Mouse (Mus musculus) cerebellum, adult 9-11 months (tissue): ENCODE data around the gene Zp3r.
"Not testable (repeated sequence)": the region's sequence is repeated elsewhere in the genome, so short reads cannot be mapped to it uniquely, and the experiment has no call there.

Source experiments
- DNase-seq: peaks from one replicate; pipeline ENCODE4 v3.0.0; 2022

The Zp3r gene

DNA sequence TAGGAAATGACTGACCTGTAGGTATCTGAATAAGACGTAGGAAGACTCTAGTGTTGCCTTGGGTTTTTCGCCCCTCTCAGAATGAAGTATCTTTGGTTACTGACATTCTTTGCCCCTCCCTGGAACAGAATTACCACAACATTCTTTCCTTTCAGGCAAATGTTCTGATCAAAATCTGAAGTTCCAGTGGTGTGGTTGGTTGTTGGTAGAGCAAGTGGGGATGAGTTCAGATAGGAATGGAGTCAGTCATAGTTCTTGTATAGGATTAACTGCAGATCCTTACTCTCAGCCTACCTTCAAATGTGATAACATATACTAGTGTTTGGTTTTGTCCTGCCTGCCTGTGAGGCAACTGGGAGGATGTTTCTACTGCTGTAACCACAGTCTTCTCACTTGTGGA, at the start of gene Zp3r:
Gene Zp3r, minus strand, starts transcription at position 101 of the 400 bp plus-strand sequence.
- no peak for DNase-seq

DNA sequence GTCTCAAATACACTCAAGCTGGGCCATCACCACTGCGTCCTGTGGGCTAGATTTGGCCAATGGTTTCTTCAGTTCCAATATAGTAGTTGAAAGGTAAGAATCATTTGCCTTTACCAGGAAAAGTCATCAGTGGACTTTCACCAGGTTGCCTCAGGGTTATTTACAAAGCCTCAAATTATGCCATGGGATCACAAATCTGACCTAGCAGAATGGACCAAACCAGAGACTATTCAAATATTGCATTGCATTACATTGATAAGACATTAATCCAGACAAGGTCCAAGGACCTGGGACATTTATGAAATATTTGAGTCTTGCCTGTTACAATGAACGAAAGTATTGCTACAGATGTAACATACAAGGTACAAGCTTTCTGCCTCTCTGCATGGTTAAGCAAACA, 49.1 kb upstream of the Zp3r start:
- no peak for DNase-seq

DNA sequence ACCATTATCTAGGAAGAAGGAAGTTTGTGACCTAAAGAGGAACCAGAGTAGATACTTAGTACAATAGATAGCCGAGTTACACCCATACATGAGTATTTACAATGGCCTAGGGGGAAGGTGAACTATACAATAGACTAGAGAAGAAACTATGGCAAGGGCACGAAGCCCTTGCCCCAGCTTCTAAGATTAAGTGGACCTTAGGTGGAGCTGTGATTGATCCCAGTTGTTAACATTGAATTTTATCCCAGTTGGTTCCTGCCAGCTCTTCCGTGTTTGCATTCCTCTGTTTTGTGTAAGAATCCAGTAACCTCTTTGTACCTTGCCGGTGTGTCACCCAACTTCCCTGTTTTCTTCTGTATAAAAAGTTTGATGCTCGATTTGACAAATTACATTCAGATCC, 34.2 kb upstream of the Zp3r start:
- DNase-seq, result not testable (repeated sequence)

DNA sequence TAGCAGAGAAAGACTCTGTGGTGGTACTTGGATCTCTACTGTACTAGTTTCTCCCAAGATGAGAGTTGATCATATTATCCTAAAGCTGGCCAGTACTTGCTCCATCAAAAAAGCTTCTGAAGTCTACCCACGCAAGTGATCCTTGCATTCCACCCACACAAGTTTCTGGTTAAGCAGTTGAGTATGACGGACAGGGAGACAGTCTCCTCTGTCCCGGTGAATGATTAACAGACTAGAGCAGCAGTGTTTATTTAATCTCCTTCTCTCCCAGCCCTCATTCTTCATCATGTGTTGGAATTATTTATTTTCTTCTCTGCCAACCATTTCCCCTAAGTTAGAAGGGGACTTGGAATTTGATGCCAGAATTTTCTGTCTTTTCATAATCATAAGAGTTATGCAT, 32.0 kb upstream of the Zp3r start, which contains the start of gene C4bp:
Gene C4bp, minus strand, starts transcription at position 179 of the 400 bp plus-strand sequence.
- DNase-seq, result no peak

DNA sequence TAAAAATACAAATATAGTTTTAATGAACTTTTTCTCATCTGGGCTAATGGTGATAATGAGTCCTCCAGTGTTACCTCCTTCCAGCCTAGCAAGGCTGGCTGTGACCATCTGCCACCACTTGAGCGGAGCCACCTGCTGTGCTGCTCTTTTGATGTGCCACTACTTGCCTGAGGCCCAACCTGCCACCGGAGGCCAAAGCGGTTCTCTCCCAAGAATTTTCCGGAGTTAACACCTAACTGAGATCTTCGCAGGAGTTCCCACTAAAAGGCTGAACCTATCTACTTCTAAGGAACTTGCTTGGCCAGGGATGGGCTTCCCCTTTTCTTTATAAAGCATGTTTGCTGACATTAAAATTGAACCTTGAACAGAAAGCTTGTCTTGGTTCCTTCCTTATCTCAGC, 30.2 kb upstream of the Zp3r start:
- DNase-seq, result peak; percentile 4

DNA sequence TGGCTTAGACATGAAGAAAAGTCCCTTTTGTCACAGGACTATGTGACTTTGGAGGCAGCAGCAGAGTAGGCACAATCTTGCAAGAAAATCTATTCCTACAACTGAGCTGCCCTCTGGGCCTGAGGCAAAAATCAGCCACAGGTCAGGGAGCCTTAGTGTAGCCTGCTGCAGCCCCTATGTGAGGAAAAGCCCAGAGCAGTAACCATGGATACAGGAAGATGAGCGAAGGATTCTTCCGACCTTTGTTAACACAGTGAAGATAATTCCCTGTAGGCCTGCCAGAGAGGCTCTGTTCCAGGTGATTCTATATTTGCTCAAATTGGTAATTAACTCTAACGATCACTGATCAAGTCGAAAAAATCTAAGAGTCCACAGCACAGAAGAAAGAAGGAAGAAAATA, 14.7 kb upstream of the Zp3r start:
- DNase-seq, result no peak

DNA sequence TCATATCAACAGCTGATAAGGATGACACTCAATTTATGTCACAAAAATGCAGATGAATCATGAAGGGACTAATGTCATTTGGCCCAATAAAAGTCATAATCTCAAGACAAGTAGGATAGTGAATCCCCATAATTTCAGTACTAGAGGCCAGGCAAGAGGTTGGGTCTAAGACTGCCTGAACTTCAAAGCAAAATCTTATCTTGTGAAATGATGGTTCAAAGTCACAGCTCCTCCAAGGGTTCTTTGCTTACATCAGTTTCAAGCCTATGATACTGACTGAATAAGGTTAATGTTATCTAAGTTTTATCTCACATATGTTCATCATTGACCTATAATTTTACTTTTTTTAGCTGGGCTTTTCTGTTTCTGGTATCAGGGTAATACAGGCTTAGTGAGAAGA, 11.5 kb upstream of the Zp3r start:
- DNase-seq, result no peak

DNA sequence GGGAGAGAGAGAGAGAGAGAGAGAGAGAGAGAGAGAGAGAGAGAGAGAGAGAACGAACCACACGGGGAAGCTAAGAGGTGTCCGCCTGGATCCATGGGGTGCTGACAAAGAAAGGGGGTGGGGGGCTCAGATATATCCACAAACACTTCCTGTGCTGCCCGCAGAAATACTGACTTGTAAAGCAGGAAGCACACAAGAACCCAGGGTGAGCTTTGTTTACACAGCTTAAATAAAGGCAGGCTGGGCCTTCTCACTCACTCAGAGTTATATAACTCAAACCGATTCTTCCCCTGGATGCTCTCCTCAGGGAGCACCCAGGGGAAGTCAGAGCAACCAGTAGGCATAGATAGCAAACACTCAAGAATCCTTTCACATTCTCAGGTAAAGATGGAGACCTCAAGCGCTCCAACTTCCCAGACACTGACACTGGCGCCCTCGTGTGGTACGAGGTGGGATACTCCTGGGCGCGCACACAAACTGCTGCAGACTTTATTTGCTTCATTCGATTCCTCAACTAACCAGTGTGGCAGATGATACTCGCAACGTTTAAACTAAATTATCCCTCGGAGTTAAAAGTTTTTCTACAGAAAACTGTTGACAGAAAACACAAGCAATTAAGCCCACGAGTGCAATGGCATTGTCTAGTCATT, 4.5 kb upstream of the Zp3r start:
- peak; percentile 9 for DNase-seq

DNA sequence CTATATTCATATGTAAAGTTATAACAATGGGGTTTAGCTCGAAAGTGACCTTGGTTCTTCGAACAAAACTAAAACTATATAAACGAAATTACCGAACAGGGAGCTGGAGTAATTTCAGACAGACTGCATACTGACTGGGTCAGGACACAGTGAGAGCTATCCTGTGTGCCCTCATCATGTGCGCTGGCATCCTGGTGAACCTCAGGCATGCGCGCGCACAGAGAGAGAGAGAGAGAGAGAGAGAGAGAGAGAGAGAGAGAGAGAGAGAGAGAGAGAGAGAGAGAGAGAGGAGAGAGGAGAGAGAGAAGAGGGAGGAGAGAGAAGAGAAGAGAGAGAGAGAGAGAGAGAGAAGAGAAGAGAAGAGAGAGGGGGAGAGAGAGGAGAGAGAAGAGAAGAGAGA, 3.9 kb upstream of the Zp3r start:
- no peak for DNase-seq

DNA sequence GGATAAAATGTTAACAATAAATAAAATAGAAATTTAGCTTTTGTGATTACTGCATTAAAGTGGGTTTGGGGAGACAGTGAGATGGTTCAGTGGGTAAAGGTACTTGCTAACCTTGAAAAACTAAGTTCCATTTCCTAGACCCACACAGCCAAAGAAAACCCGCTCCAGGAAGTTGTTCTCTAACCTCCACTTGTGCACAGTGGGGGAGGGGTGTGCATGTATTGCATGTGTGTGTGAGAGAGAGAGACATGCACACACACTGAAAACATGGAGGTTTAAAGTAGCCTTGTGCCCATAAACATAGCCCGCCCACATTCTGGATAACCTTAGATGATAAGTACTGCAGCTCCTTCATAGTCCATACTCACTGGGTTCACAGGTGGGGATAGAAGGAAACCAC, 33.1 kb downstream of the Zp3r start:
- no peak for DNase-seq

DNA sequence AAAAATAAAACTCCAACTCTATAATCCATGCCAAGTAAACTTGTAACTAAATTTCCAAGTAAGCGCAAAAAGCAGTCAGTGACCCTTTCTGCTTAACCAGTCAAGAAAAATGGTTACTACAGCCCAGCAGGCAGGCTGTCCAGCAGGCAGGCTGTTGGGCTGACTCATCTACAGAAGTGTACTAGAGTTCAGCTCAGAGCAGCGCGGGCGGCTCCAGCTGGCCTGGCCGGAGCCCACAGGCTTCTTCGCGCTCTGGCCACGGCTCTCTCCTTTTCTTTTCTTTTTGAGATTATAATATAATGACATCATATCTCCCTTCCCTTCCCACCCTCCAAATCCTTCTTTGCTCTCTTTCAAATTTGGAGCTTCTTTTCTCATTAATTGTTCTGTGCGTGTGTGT, 40.8 kb downstream of the Zp3r start:
- no peak for DNase-seq

DNA sequence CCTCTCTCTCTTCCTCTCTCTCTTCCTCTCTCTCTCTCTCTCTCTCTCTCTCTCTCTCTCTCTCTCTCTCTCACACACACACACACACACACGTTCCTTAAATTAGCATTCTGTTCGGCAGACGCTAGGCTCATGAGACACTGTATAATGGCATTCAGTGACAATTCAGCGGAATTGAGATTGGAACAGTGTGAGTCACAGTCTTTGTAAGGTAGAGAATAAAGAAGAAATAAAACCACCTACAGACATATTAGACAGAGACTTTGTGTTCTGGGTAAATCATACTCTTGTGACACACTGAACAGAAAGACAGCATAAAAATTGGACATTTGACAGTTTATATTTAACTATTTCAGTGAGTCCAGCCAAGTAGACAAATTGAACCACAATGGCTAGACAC, 53.0 kb downstream of the Zp3r start:
- DNase-seq, result no peak

DNA sequence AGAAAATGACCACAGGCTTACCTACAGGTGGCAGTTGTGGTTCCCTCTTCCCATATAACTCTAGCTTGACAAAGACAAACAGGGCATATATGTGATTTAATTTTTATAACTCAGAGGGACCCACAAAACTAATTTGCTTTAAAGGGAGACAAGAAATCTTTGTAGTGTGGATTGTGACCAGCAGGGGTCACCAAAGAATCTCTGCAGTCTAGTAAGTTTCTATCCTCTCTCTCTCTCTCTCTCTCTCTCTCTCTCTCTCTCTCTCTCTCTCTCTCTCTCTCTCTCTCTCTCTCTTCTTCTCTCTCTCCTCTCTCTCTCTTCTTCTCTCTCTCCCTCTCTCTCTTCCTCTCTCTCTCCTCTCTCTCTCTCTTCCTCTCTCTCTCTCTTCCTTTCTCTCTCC, 53.5 kb downstream of the Zp3r start:
- DNase-seq, result no peak

DNA sequence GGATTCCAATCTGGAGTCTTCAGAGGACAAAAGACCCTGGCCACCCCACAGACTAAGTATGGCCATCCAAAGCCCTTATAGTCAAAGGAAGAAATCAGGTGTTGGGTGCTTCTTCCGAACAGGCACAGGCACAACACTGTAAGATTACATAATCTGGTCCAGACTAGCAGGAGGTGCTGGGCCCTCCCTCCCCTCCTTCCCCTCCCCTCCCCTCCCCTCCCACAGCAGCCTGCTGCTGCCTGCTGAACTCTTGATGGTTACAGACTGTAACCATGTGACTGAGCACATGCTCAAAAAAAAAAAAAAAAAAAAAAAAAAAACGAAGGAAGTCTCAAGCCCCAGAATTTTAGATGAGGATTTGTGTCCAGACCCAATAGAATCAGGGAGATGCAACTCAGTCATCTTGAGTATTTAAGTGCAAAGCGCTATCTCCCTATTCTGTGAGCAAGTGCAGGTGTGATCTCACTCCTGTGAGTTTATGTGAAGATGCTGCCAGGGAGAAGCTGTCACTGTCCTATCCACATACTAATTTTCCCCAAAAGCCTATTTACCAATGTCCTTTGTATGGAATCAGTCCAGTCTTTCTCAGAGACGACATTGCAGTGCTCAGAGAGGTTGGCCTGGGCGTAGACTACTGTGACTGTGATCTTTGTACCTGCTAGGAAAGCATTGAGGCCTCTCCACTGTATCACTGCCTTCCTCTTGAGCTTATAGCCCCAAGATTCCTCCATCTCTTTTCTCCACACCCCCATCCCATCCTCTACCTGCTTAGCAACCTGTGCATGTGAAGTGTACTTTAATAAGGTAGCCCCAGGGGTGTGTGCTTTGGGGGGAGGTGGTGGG, 77.8 kb downstream of the Zp3r start:
- DNase-seq, result no peak

DNA sequence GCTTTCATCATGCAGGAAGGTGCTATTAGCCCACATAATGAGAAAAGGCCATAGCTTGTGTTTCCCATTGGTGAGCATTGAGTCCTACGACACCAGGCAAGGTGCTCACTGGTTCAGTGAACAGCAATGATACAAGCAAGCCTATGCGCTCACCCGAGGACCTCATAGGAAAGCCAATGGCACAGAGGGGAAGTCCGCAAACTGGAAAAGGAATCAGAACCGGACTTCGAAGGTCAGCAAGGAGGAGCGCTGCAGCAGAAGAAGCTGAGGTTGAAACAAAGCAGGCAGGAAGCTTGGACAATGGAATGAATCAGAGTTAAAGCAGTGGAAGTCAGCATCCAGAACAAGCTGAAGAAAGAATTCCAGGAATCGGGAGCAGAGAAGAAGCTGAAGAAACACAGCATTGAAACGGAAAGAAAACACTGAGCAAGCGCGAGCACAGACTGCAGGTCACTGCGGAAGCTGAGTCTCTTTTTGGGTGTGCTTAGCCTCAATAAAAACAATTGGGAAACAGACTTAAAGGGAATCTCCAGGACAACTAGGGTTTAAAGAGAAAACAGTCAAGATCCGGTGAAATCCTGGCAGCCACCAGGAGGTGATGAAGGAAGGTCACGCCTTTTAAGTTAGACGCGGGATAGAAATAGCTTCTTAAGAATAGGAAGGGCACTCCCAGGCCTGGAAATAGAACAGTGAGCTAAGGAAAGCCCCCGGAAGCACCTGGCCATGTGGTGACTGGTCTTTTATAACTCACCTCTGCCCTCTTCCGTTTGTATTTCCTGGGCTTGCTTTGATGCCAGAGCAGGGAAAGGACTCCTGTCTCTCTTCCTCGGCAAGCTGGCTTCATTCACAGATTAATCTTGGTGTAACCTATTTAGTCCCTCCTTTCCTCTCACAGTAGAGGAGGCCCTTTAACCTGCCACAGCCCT, 78.9 kb downstream of the Zp3r start:
- DNase-seq, result no peak

DNA sequence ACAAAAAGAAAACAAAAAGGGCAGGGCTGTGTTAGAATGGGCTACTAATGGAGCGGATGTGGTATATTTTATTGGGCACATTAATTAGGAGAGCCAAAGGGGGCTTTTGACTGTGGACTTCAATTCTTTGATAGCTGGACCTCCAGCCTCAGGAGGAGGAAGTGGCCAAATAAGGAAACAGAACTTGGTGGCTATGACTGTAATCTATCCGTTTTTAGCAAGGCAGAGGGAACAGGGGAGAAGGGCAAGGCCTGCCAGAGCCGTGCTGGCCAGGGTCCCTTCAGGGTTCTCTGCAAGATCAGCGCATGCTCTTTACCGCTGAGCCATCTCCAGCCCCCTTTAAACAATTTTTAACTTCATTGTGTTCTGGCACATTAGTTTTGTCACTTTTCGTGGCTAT, 79.7 kb downstream of the Zp3r start:
- DNase-seq, result no peak

DNA sequence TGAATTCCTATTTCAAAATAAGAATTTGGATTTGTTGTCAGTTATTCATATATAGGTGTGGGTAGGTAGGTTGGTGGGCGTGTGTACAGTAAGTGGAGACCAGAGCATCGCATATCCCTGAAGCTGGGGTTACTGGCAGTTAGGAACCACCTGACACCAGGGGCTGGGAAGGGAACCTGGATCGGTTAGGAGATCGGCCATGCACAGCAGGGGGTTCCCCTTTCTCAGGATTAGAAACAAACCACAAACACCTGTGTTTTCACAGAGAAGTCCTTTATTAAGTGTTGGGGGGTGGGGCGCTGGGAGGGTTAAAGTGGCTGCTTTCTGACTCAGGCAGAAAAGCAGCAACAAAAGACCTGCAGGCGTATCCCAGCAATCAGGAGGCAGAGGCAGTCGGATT, 80.3 kb downstream of the Zp3r start:
- DNase-seq, result no peak

DNA sequence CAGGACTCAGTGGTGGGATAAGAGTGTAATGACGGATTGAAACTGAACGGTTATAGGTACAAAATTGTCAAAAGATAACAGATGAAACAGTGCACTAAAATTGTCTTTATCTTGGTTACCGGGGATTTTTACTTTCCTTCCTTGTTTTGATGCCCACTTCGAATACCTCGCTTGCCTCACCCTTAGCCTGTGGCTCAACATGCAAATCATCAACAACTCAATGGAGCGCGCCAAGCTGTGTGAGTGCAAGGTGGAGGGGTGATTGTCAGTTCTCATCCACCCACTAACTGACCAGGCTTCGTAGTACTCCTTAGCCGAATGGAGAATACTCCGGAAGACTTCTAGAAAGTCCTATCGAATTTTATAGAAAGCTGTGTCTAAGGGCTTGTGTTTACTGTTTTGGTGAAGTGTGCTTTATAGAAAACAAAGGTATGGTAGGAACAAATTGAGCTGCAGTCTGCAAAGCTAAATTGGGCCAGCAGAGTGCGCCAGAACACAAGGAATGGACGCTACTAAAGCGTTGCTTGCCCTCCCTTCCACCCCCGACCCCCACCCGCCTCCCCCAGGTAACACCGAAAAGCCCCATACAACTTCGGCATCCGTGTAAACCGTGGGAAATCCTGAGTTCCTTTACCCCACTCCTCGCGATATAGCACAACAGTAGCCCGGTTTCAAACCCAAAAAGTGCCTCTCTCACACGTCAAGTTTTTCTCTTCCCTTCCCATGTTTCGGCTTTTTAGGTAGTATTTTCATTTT, 81.6 kb downstream of the Zp3r start:
- no peak for DNase-seq
